Mouse (Mus musculus): ENCODE data around the gene Ralbp1. TPM values are rescaled to one million over a fixed set of nuclear protein-coding genes. Genes with fewer than 3 reads are reported as not detected.

The Ralbp1 gene
- polyA plus RNA-seq, 1 experiment from 2014 or later, result 95.6 TPM

DNA sequence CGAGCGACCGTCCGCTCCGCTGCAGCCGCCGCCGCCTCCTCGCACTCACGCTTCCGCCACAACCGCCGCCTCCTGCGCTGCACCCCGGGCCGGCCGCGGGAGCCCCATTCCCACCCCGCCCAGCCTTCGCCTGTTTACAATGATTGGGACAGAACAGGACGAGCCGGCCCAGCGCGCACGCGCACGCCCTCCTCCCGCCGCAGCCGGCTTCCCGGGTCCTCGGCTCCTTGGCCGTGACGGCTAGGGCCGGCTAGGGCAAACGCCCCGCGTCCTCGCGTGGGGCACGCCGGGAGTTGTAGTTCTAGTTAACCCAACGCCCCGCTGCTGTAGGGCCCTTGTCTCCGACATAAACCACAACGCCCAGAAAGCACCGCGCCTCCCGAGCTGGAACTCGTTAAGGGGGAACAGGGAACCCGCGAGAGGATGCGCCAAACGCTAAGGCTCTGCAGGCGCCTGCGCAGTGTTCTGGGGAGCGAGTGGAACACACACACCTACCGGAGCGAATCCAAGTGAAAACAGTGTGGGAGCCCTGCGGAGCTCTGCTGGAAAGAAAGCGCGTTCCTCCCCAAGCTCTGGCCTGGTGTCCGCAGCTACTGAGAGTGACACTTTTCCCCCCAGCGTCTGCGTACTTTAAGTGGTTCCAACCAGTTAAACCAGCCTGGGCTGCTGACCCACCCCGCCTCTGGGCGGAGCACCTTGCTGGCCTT lies 754 bp downstream of the Ralbp1 start:
- Histone ChIP-seq H3K27me3 (replicated peaks; ENCODE audit: control insufficient read depth, insufficient read depth, low read length) (no peaks in the 10 kb centered on the region), H3K4me2 (ENCODE audit: low read depth, low read length) (peak overlapping the region; percentile 90), H3K36me3 (ENCODE audit: control insufficient read depth, insufficient read depth, low read length) (no peaks in the 10 kb centered on the region), H3K4me3 (ENCODE audit: low read depth, low read length) (peak overlapping the region; percentile 92), H3K9ac (ENCODE audit: low read depth, low read length) (peak overlapping the region; percentile 87), H3K9me3 (ENCODE audit: control insufficient read depth, low read length) (no peaks in the 10 kb centered on the region), H3K27ac (replicated peaks; ENCODE audit: low read depth, low read length) (peak overlapping the region; percentile 98), H3K4me1 (ENCODE audit: control insufficient read depth, insufficient read depth, low read length) (peaks cover 17% of the 10 kb centered on the region)
- under 1% methylated on average over 37 of the region's 67 CpGs for WGBS
- peak; percentile 99 for ATAC-seq (ENCODE audit: low read depth)
- DNase-seq (ENCODE audit: low spot score), result peak; percentile 100

DNA sequence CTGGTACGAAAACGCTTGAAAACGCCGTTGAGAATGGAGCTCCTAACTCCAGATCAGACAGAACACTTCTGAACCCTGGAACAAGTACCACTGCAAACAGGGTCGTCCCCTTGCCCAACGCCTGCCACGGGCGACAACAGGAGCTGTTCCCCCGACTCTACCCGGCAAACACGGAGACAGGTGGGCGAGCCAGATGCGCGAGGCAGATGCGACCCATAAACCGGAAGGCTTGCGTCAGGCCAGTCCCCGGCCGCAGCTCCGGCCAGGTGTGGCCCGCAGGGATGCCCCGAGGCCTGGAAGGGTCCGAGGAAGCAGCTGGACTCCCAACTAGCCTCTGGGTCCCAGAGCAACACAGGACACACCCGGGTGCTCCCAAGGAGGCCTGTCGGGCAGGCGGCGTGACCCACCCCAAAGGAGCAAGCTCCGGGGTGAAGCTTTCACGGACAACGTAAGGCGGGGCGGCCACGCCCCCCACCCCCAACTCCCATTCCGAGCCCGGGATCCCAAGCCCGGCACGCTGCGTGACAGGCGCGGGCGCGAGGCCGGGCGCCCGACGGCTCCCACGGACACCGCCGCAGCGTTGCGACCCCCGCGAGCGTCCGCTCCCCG lies 1.4 kb downstream of the Ralbp1 start:
- H3K4me2 ChIP-seq (ENCODE audit: low read depth, low read length), result peak overlapping the region; percentile 90
- H3K4me3 ChIP-seq (ENCODE audit: low read depth, low read length), result peak overlapping the region; percentile 92
- 1% methylated on average over 34 of the region's 56 CpGs for WGBS
- DNase-seq (ENCODE audit: low spot score), result peak; percentile 47
- H3K27me3 ChIP-seq (replicated peaks; ENCODE audit: control insufficient read depth, insufficient read depth, low read length), result no peaks in the 10 kb centered on the region
- peak overlapping the region; percentile 87 for H3K9ac ChIP-seq (ENCODE audit: low read depth, low read length)
- peaks cover 17% of the 10 kb centered on the region for H3K4me1 ChIP-seq (ENCODE audit: control insufficient read depth, insufficient read depth, low read length)
- H3K9me3 ChIP-seq (ENCODE audit: control insufficient read depth, low read length), result no peaks in the 10 kb centered on the region
- ATAC-seq (ENCODE audit: low read depth), result peak; percentile 16
- peak overlapping the region; percentile 98 for H3K27ac ChIP-seq (replicated peaks; ENCODE audit: low read depth, low read length)
- no peaks in the 10 kb centered on the region for H3K36me3 ChIP-seq (ENCODE audit: control insufficient read depth, insufficient read depth, low read length)

DNA sequence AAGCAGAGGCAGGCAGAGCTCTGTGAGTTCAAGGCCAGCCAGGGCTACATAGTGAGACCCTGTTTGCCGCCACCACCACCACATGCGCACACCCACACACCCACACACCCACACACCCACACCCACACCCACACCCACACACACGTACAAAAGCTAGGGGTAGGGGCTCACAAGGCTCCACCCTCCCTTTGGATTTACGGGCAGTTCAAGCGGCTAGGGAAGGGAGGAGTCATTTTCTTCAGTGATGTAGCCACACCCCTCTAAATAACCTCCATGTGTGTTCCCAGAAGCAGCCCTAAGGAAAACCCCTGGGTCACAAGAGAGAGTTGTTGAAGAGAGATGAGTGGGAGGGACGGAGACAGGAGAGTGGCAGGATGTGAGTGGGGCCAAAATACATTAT lies 8.6 kb downstream of the Ralbp1 start:
- no peak for ATAC-seq (ENCODE audit: low read depth)
- H3K36me3 ChIP-seq (ENCODE audit: control insufficient read depth, insufficient read depth, low read length), result no peaks in the 10 kb centered on the region
- no peak overlapping the region for H3K27ac ChIP-seq (replicated peaks; ENCODE audit: low read depth, low read length)
- H3K4me1 ChIP-seq (ENCODE audit: control insufficient read depth, insufficient read depth, low read length), result peaks cover 10% of the 10 kb centered on the region; the same call in 1 of the 2 replicates
- 51% methylated on average over 6 of the region's 6 CpGs for WGBS
- no peaks in the 10 kb centered on the region for H3K9me3 ChIP-seq (ENCODE audit: control insufficient read depth, low read length)
- H3K4me2 ChIP-seq (ENCODE audit: low read depth, low read length), result no peak overlapping the region
- no peaks in the 10 kb centered on the region for H3K27me3 ChIP-seq (replicated peaks; ENCODE audit: control insufficient read depth, insufficient read depth, low read length)
- no peak overlapping the region for H3K9ac ChIP-seq (ENCODE audit: low read depth, low read length)
- no peak for DNase-seq (ENCODE audit: low spot score)
- H3K4me3 ChIP-seq (ENCODE audit: low read depth, low read length), result no peak overlapping the region

DNA sequence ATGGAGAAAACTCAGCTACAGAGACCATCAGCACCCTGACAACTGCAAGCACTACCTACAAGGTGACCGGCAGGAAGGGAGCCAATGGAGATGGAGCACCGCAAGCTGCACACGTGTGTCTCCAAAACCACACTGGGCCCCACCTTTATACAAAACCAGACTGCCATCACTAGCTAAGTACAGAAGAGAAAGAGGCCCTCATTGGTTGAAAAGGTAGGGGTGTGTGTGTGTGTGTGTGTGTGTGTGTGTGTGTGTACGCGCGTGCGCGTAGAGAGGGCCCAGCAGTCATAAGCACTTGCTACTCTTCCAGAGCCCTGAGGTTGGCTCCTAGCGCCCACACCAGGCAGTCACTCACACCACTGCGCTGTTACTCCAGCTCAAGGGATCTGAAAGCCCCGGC lies 11.8 kb downstream of the Ralbp1 start:
- peaks cover 17% of the 10 kb centered on the region; the same call in 1 of the 2 replicates for H3K4me1 ChIP-seq (ENCODE audit: control insufficient read depth, insufficient read depth, low read length)
- no peaks in the 10 kb centered on the region for H3K27me3 ChIP-seq (replicated peaks; ENCODE audit: control insufficient read depth, insufficient read depth, low read length)
- no peak overlapping the region for H3K4me3 ChIP-seq (ENCODE audit: low read depth, low read length)
- no peak overlapping the region for H3K4me2 ChIP-seq (ENCODE audit: low read depth, low read length)
- WGBS, result 88% methylated on average over 11 of the region's 11 CpGs
- DNase-seq (ENCODE audit: low spot score) (no peak), ATAC-seq (ENCODE audit: low read depth) (no peak)
- H3K9ac ChIP-seq (ENCODE audit: low read depth, low read length), result no peak overlapping the region
- H3K9me3 ChIP-seq (ENCODE audit: control insufficient read depth, low read length), result no peaks in the 10 kb centered on the region
- no peak overlapping the region for H3K27ac ChIP-seq (replicated peaks; ENCODE audit: low read depth, low read length)
- H3K36me3 ChIP-seq (ENCODE audit: control insufficient read depth, insufficient read depth, low read length), result no peaks in the 10 kb centered on the region

DNA sequence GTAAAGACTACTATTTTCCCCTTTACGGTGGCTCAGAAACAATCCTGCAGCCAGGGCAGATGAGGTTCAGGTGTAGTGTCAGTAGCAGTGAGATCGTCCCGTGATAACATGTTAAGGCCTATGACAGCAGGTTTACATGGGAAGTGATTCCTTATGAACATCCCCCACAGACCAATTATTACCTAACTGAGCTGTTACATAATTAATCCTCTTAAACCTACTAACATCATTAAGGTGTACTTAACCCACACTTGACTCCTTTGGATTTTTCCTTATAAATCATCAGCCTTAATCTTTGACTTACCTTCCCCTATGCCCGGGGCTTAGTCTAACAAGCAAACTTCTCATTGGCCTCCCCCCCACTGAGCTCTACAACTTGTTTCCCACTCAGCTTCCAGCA lies 12.4 kb downstream of the Ralbp1 start:
- Histone ChIP-seq H3K4me2 (ENCODE audit: low read depth, low read length) (no peak overlapping the region), H3K9ac (ENCODE audit: low read depth, low read length) (no peak overlapping the region), H3K36me3 (ENCODE audit: control insufficient read depth, insufficient read depth, low read length) (no peaks in the 10 kb centered on the region), H3K4me3 (ENCODE audit: low read depth, low read length) (no peak overlapping the region), H3K4me1 (ENCODE audit: control insufficient read depth, insufficient read depth, low read length) (peaks cover 17% of the 10 kb centered on the region; the same call in 1 of the 2 replicates), H3K27ac (replicated peaks; ENCODE audit: low read depth, low read length) (no peak overlapping the region), H3K9me3 (ENCODE audit: control insufficient read depth, low read length) (no peaks in the 10 kb centered on the region), H3K27me3 (replicated peaks; ENCODE audit: control insufficient read depth, insufficient read depth, low read length) (no peaks in the 10 kb centered on the region)
- ATAC-seq (ENCODE audit: low read depth) (no peak), DNase-seq (ENCODE audit: low spot score) (no peak)
- WGBS, result 86% methylated on average over 4 of the region's 4 CpGs

DNA sequence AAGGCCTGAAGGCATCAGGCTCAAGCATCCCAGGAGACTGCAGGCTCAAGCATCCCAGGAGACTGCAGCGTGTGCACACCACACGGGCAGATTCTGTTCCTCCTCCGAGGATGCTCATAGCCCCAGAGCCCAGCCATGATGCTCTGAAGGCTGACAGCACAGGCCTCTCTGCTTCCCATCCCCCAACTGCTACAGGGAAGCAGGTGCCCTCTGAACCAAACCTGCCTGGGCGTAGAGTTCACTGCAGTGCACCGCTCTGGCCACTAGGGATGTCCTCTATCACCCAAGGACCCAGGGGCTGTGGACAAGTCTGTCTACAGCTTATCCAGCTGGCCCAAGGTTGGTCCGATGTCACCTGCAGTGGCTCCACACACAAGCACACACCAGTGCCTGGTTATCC lies 12.9 kb downstream of the Ralbp1 start:
- H3K36me3 ChIP-seq (ENCODE audit: control insufficient read depth, insufficient read depth, low read length), result no peaks in the 10 kb centered on the region
- WGBS, result 52% methylated on average over 3 of the region's 6 CpGs
- peak; percentile 66 for ATAC-seq (ENCODE audit: low read depth)
- no peak overlapping the region for H3K9ac ChIP-seq (ENCODE audit: low read depth, low read length)
- H3K27me3 ChIP-seq (replicated peaks; ENCODE audit: control insufficient read depth, insufficient read depth, low read length), result no peaks in the 10 kb centered on the region
- H3K27ac ChIP-seq (replicated peaks; ENCODE audit: low read depth, low read length), result peak overlapping the region; percentile 39; the same call in 1 of the 2 replicates
- peak; percentile 23 for DNase-seq (ENCODE audit: low spot score)
- H3K4me3 ChIP-seq (ENCODE audit: low read depth, low read length), result no peak overlapping the region
- H3K4me1 ChIP-seq (ENCODE audit: control insufficient read depth, insufficient read depth, low read length), result peaks cover 17% of the 10 kb centered on the region; the same call in 1 of the 2 replicates
- H3K4me2 ChIP-seq (ENCODE audit: low read depth, low read length), result no peak overlapping the region
- H3K9me3 ChIP-seq (ENCODE audit: control insufficient read depth, low read length), result no peaks in the 10 kb centered on the region

DNA sequence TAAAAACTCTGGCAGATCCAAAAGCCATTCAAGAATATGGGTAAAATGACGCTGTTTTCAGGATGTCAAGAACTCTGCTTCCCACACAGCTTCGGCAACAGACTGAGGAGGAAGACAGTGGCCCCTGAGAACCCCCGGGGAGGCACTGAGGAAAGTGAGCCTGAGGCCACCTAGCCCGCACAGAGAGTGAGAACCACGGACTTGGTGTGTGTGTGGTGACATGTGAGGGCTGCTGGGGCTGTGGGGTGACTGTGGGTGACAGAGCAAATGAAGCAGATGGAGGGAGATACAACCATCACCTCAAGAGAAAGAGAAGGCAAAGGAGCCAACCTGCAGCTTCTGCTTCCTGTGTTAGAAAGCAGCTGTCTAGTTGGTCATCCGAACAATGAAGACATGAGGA lies 13.5 kb downstream of the Ralbp1 start:
- Histone ChIP-seq H3K4me2 (ENCODE audit: low read depth, low read length) (no peak overlapping the region), H3K27ac (replicated peaks; ENCODE audit: low read depth, low read length) (peak overlapping the region; percentile 39; the same call in 1 of the 2 replicates), H3K9ac (ENCODE audit: low read depth, low read length) (peak overlapping the region; percentile 11; the same call in 1 of the 2 replicates), H3K36me3 (ENCODE audit: control insufficient read depth, insufficient read depth, low read length) (peaks cover 3% of the 10 kb centered on the region; the same call in 1 of the 2 replicates), H3K4me1 (ENCODE audit: control insufficient read depth, insufficient read depth, low read length) (peaks cover 17% of the 10 kb centered on the region; the same call in 1 of the 2 replicates), H3K27me3 (replicated peaks; ENCODE audit: control insufficient read depth, insufficient read depth, low read length) (no peaks in the 10 kb centered on the region), H3K9me3 (ENCODE audit: control insufficient read depth, low read length) (no peaks in the 10 kb centered on the region), H3K4me3 (ENCODE audit: low read depth, low read length) (no peak overlapping the region)
- no peak for ATAC-seq (ENCODE audit: low read depth)
- 41% methylated on average over 6 of the region's 6 CpGs for WGBS
- no peak for DNase-seq (ENCODE audit: low spot score)

DNA sequence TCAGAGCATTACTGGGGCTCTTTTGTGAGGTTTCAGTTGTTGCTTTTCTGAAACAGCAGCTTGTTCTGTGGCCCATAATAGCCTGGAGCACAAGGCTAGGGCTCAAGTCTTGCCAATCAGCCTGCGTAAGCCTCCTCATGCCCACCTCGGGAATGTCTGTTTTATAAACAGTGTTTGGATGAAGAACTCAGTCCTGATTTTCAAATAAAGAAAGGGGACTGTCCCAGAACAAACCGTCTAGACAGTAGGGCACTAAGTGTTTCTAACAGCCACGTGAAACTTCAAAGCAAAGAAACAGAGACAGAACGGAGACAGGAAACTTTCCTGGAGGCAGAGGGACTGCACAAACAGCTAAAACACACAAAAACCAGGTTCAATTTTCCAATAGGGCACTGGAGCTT lies 14.0 kb downstream of the Ralbp1 start:
- DNase-seq (ENCODE audit: low spot score) (peak; percentile 23), ATAC-seq (ENCODE audit: low read depth) (no peak)
- Histone ChIP-seq H3K27me3 (replicated peaks; ENCODE audit: control insufficient read depth, insufficient read depth, low read length) (no peaks in the 10 kb centered on the region), H3K4me2 (ENCODE audit: low read depth, low read length) (no peak overlapping the region), H3K4me1 (ENCODE audit: control insufficient read depth, insufficient read depth, low read length) (peaks cover 17% of the 10 kb centered on the region; the same call in 1 of the 2 replicates), H3K9ac (ENCODE audit: low read depth, low read length) (peak overlapping the region; percentile 11; the same call in 1 of the 2 replicates), H3K4me3 (ENCODE audit: low read depth, low read length) (no peak overlapping the region), H3K27ac (replicated peaks; ENCODE audit: low read depth, low read length) (peak overlapping the region; percentile 39; the same call in 1 of the 2 replicates), H3K9me3 (ENCODE audit: control insufficient read depth, low read length) (no peaks in the 10 kb centered on the region), H3K36me3 (ENCODE audit: control insufficient read depth, insufficient read depth, low read length) (peaks cover 6% of the 10 kb centered on the region; the same call in 1 of the 2 replicates)
- whole genome bisulfite sequencing, result 16% methylated on average over 5 of the region's 5 CpGs

Measured in embryonic facial prominence, embryonic 14.5 days (tissue).